Mouse (Mus musculus): ENCODE results near the gene Mmp23.
"Not testable (repeated sequence)": the region's sequence is repeated elsewhere in the genome, so short reads cannot be mapped to it uniquely, and the experiment has no call there.

The Mmp23 gene

DNA sequence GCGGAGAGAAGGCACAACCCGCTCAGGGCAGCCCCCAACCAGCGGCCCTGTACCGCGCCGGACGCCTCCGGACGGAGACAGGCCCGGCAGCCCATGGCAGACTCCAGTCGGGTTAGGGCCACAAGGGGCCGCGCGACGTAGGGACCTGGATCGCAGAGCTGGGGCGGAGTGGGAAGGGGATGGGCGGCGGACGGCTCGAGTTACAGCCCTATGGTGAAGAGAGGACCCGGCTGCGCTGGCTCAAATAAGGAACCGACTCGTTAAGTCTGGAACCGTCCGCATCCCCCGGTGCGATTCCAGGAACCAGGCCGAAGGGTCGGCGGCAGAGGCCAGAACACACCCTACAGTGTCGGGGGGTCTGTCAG is at the start of gene Mmp23:
Gene Mmp23 (minus strand): TSS at position 299 of the 365 bp plus-strand sequence.
- DNase-seq (ENCODE audit: low read depth, low spot score) = no peak

DNA sequence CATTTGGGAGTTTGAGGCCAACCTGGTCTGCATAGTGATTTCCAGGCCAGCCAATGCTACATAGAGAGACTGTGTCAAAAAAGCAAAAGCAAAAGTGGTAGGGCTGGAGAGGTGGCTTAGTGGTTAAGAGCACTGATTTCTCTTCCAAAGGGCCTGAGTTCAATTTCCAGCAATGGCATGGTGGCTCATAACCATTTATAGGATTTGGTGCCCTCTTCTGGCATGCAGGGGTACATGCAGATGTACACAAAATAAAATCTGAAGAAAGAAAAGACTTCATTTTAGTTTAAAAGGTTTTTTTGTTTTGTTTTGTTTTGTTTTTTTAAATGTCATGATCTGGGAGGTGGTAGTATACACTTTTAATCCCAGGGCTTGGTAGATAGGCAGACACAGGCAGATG is 47.2 kb upstream of the Mmp23 start:
- DNase-seq (ENCODE audit: low read depth, low spot score) = no peak

DNA sequence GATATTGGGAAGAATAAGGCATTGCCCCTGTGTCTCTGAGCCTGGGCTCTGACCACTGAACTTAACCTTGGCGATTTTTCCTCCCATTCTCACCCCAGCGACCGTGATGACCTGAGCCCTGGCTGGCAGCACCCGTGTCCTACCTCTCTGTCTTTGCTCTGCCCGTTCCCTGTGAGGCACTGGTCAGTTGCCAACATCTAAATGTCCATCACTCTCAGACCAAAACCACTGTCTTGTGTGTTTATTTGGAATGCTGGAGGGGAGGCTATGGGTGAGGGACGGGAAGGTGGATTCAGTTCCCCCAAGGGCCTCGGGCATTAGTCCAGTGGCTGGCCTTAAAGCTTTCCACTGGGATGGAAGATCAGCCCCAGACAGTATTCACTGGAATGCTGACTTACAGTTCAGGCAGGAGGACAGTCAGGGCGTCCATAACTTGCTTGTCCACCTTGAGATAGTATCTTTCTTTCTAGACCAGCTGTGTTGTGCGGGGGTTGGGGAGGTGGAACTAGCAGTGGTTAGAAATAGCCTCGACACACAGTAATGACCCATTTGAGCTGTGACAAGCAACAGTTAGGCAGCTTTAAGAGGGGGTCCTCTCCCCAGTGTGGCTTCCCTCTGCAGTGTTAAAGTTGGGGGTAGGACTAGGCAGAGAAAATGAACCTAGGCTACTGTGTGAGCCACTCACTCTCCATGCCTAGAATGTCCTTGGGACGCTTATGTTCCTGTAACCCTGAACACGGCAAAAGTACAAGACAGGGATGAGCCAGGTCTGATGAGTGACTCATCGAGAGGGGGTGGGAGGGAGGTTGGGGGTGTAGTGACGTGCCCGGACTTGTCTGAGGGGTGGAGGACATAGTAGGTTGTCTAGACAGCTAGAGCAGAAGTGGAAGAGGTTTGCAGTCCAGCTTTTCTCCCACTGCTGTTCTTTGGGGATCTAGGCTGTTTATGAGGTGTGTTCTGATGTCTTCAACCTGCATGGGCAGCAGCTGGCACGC is 43.4 kb upstream of the Mmp23 start:
- DNase-seq (ENCODE audit: low read depth, low spot score) = no peak

DNA sequence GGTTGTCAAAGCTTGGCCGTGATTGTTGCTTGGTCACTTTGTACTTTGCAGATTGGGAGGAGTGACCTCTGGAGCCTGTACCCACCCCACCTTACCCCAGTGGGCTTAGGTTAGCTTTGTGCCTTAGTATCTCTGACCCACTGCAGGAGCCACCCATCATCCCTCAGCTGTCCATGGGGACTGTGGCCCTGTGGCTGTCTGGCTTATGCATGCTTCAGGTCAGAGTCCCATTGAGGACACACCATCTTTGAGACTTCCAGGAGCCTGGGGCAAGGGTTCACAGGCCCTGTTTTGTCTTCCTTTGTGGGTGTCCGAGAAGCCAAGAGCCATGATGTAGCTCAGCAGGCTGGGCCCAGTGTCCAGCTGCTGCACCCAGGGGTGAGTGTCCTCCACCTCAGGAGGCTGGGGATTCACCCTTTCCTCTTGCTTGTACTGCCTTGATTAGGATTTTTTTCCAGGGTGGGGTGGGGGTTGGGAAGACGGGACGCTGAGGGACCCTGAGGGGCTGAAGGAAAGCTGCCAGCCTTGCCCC is 42.4 kb upstream of the Mmp23 start:
- DNase-seq (ENCODE audit: low read depth, low spot score) = no peak

DNA sequence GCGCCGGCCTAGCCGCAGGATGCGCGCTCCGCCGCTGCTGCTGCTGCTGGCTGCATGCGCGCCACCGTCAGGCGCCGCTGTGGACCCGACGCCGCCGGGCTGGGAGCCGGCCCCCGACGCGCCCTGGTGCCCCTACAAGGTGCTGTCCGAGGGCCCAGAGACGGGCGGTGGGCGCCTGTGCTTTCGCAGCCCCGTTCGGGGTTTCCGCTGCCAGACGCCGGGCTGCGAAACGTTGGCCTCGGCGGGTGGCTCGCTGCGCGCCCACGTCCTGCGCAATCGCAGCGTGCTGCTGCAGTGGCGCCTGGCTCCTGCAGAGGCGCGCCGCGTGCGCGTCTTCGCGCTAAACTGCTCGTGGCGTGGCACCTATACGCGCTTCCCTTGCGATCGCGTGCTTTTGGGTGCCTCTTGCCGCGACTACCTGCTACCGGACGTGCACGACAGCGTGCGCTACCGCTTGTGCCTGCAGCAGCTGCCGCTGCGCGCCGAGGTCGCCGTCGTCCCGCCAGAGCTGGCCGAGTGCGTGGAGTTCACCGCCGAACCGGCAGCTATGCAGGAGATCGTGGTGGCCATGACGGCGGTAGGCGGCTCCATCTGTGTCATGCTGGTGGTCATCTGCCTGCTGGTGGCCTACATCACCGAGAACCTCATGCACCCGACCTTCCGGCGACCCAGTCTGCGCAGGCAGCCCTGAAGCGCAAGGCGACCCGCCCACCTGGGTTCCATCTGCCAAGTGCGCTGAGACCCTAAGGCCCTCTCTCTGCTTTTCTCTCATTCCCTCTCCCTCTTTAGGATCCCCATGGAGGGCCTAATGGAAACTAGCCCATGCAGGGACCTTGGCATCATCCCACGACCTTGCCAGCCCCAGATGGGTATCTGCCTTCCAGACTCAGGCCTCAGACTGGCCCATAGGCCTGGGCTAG is 41.6 kb upstream of the Mmp23 start:
- no peak for DNase-seq (ENCODE audit: low read depth, low spot score)

DNA sequence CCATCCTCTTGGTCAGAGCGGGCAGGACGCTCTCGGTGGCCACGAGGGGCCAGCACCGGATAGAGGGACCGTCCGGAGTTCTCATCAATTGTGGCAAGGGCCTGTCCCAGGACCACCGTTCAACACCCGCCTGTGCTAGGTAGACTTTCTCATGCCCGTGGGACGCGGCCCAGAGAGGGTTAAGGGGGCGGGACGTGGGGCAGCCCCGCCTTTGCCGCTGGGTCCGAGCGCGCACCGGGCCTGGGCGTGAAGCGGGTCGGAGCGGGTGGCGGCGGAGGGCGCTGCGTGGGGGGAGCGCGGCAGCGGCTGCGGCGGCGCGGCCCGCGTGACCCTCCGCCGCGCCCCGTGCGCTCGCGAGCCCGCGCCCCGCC is 40.9 kb upstream of the Mmp23 start, which contains the start of gene Fndc10:
Gene Fndc10 (plus strand): TSS at position 232 of the 371 bp plus-strand sequence.
- no peak for DNase-seq (ENCODE audit: low read depth, low spot score)

DNA sequence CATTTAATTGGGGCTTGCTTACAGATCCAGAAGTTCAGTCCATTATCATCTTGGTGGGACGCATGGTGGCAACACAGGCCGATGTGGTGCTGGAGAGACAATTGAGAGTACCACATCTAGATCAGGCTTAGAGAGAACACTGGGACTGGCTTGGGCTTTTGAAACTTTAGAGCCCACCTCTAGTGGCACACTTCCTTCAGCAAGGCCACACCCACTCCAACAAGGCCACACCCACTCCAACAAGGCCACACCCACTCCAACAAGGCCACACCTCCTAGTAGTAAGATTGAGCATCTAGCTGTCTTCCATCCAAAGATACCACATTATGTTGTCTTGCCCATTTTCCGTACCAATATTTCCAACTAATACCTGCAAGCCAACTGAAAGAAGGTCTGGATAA is 39.2 kb upstream of the Mmp23 start:
- DNase-seq (ENCODE audit: low read depth, low spot score) = no peak

- DNase-seq (ENCODE audit: low read depth, low spot score) = no peak
These were observed 37.6 kb upstream of the Mmp23 start for GRCm38 (mm10) chr4:155690571-155691375.

DNA sequence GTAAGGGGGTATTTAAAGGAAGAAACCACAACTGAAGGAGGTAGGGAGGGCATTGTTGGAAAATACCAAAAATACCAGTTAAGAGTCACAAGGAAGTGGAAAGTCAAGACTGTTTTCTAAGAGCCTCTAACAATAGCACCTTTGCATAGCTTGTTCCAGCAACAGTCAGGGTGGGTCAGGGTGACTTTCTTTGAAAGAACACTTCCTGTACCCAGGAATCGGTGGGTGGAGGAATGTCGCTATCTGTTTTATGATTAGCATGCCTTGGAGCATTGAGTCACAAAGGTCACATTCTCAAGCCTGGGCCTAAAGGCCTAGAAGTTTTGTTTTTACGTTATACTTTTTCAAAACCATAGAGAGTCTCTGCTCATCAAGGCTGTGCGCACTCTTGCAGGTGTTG is 34.6 kb upstream of the Mmp23 start:
- not testable (repeated sequence) for DNase-seq (ENCODE audit: low read depth, low spot score)

GRCm38 (mm10) chr4:155683670-155684277 is 30.6 kb upstream of the Mmp23 start:
- DNase-seq (ENCODE audit: low read depth, low spot score) = not testable (repeated sequence)

DNA sequence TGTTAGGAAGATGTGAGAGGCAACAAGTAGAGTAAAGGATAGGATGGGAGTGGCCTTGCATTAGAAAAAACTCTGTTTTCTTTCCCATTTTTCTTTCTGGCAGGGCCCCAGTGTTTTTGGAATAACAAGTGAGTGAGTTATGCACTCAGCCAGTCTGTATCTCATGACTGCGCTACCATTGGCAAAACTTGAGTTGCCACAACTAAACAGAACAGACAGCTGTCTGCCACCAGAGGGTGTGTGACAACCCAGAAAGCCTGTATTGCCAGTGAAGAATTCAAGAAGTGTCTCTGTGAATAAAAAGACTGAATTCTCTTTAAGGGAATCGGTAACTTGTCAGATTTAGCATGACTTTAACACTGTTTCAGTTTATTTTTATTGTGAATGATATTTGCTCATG is 22.8 kb upstream of the Mmp23 start:
- no peak for DNase-seq (ENCODE audit: low read depth, low spot score)

GRCm38 (mm10) chr4:155672082-155672481 is 18.9 kb upstream of the Mmp23 start:
- no peak for DNase-seq (ENCODE audit: low read depth, low spot score)

- not testable (repeated sequence) for DNase-seq (ENCODE audit: low read depth, low spot score)
These were observed 17.1 kb upstream of the Mmp23 start for GRCm38 (mm10) chr4:155670236-155670635.

GRCm38 (mm10) chr4:155669598-155670075 is 16.5 kb upstream of the Mmp23 start:
- DNase-seq (ENCODE audit: low read depth, low spot score) = no peak

DNA sequence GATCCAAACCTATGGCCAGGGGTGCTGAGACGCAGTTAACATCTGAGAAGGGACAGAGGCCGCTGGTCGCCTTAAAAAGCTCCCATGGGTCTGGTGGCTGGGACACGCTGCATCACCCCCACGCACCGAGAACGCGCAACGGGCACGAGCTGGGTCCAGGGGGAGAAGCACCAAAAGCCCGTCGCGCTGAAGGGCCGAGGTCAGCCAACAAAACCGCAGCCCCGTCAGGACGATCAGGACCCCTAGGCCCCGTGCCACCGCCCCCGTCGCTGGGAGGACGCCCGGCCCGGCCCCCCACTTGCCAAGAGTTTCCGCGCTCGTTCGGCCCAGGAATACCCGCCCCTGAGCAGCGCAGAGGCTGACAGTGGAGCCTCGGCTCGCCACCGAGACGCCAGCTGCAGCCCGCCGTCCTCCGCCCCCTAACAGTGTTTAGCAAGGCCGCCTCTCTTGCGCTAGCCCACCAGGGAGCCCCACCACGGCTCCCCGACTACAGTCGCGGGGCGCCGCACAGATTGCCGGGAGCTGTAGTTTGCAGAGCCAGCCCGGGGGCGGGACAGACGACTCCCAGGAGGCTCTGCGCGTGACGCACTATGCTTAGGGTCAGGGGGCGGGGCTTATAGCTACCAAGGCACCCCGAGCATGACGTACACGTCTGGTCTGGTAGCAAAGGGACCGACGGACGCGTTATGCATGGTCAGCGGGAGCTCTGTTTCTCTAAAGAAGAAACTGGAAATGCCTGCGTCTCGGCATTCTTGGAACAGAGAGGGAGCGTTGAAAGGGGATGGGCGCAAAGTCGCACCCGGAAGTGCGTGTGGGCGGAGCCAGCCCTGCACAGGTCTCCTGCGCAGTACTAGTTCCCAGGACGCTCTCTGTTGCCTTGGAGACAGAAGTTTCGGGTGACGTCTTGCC is 15.8 kb upstream of the Mmp23 start, which contains the start of gene Mib2:
Gene Mib2 (minus strand): TSS at position 510 of the 909 bp plus-strand sequence.
- peak; percentile 95 for DNase-seq (ENCODE audit: low read depth, low spot score)

GRCm38 (mm10) chr4:155666903-155667302 is 13.7 kb upstream of the Mmp23 start:
- DNase-seq (ENCODE audit: low read depth, low spot score) = no peak

- no peak for DNase-seq (ENCODE audit: low read depth, low spot score)
These were observed 7.5 kb upstream of the Mmp23 start for GRCm38 (mm10) chr4:155660641-155661040.

DNA sequence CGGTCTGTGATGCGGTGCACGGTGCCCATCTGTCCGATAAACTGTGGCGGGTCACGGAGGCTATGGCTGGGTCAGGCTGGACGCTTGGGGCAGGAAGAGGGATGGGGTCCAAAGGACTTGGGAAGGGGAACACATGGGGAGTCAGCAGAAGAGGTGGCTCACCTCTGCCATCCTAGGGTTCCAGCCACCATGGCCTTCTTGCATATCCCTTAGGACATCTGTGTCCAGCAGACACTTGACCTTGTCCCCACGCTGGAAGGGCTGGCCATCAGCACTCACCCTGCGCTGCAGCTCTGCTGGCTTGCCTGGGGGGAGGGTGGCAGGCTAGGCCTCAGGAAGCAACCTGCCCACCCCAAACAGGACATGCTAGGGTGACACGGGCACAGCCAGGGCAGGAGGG is 5.8 kb upstream of the Mmp23 start:
- no peak for DNase-seq (ENCODE audit: low read depth, low spot score)

DNA sequence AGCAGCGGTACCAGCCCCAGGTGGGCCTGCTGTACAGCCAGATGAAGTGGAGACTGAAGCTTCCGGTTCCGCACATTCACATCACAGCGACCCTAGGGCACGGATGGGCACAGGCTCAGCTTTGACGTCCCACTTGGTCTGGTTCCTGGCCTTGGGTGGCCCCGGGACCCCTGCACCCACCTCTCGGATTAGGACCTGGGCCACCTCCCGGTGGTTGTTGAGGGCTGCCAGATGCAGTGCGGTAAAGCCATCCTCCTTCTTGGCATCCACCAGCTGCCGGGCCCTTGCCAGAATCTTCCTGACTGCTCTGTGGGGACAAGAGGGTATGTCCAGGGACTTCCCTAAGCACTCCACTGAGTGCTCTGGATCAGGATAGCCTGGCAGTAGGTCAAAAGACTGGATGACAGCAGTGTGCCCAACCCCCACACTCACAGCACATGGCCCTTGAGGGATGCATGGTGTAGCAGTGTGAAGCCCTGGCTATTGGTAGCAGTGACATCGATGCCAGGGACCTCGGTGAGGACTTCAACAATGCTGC is 3.1 kb upstream of the Mmp23 start:
- DNase-seq (ENCODE audit: low read depth, low spot score) = no peak

All from WW6 (cell line).